Mouse (Mus musculus): ENCODE data around the gene Bmpr1a.

DNA sequence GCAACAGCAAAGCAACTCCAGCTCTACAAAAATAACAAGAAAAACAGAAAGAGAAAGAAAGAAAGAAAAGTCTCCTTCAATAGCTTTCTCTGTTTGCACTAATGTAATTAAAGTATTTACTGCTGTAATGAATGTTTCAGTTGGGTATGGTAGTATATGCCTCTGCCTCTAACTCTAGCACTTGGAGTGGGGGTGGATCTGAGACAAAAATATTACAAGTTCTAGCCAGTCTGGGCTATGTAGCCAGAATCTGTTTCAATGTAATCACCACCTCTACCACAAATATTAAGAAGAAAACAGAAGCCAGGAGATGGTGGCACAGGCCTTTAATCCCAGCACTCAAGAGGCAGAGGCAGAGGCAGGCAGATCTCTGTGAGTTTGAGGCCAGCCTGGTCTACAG, 54.7 kb downstream of the Bmpr1a start:
- no peak for TF ChIP-seq CTCF (IDR thresholded peaks at IDR 0.05; ENCODE audit: extremely low read depth, insufficient read length, insufficient replicate concordance, low read depth, low read length)
- TF ChIP-seq POLR2A (IDR thresholded peaks at IDR 0.05; ENCODE audit: low read depth, low read length): no peak

Measured in small intestine, adult 2 months (tissue).